Mouse (Mus musculus): ENCODE data around the gene Sirt7.

Gene Sirt7

GRCm38 (mm10) chr11:120651872-120652271 is 26.8 kb upstream of the Sirt7 start:
- CTCF ChIA-PET = interaction anchor here in 2 of 4 experiments (0.7 to 0.9 kb wide), 4 partner anchors 8 to 392 kb away, joined by 3 to 5 read pairs (median 4); partner anchors contain the start of gene Pycr1 (in 1 of the 2)

GRCm38 (mm10) chr11:120648001-120648476 is 23.0 kb upstream of the Sirt7 start, which contains the start of gene Myadml2:
Gene Myadml2, minus strand, starts transcription at chr11:120648158.
- ChIA-PET POLR2A (interaction anchor here (0.6 to 27.6 kb wide), 26 partner anchors 8 to 202 kb away, joined by 3 to 947 read pairs (median 4); partner anchors contain the start of genes Mafg (in 4 of the 4), Arl16 (in 1 of the 4), Ccdc137 (in 1 of the 4) and Notum (in 1 of the 4)), CTCF (interaction anchor here in 1 of 4 experiments (1.1 to 1.9 kb wide), 3 partner anchors 8 to 128 kb away, joined by 3 to 5 read pairs (median 3); no protein-coding TSS in a partner anchor)

More at GRCm38 (mm10) chr11:120651872-120652271, 26.8 kb upstream of the Sirt7 start:
- POLR2A ChIA-PET = interaction anchor here in 2 of 4 experiments (0.7 to 20.9 kb wide), 9 partner anchors 9 to 32 kb away, joined by 3 to 227 read pairs (median 3); partner anchors contain the start of genes Mafg (in 1 of the 2), Notum (in 1 of the 2) and Sirt7 (in 1 of the 2)

- POLR2A ChIA-PET = interaction anchor here in 3 of 4 experiments (0.5 to 27.6 kb wide), 33 partner anchors 9 to 333 kb away, joined by 3 to 947 read pairs (median 6); partner anchors contain the start of genes Mafg (in 3 of the 3), Arl16 (in 1 of the 3), Ccdc137 (in 1 of the 3) and Notum (in 1 of the 3)
- CTCF ChIA-PET = interaction anchor here in 2 of 4 experiments (1.1 to 1.9 kb wide), 5 partner anchors 9 to 129 kb away, joined by 3 to 5 read pairs (median 4); no protein-coding TSS in a partner anchor
Measured at GRCm38 (mm10) chr11:120647047-120647830, 22.2 kb upstream of the Sirt7 start.

GRCm38 (mm10) chr11:120643601-120643987 is 18.6 kb upstream of the Sirt7 start, which contains the start of gene Pycr1:
Gene Pycr1, minus strand, starts transcription at chr11:120643769.
- ChIA-PET CTCF (interaction anchor here (0.6 to 2.4 kb wide), 28 partner anchors 9 to 339 kb away, joined by 3 to 24 read pairs (median 4); partner anchors contain the start of genes Mafg (in 2 of the 4), Notum (in 2 of the 4) and Sirt7 (in 1 of the 4)), POLR2A (interaction anchor here (0.5 to 27.6 kb wide), 143 partner anchors 9 to 593 kb away, joined by 3 to 947 read pairs (median 4); partner anchors contain the start of genes Cenpx (in 4 of the 4), Lrrc45 (in 4 of the 4), Mafg (in 4 of the 4) and Notum (in 4 of the 4))

GRCm38 (mm10) chr11:120642939-120643600 is 18.0 kb upstream of the Sirt7 start:
- ChIA-PET POLR2A (interaction anchor here (0.5 to 27.6 kb wide), 125 partner anchors 8 to 594 kb away, joined by 3 to 947 read pairs (median 5); partner anchors contain the start of genes Cenpx (in 4 of the 4), Lrrc45 (in 4 of the 4), Mafg (in 4 of the 4) and Notum (in 4 of the 4)), CTCF (interaction anchor here (0.5 to 2.4 kb wide), 29 partner anchors 8 to 153 kb away, joined by 3 to 24 read pairs (median 4); partner anchors contain the start of genes Mafg (in 2 of the 4), Notum (in 2 of the 4), Cenpx (in 1 of the 4) and Lrrc45 (in 1 of the 4))

GRCm38 (mm10) chr11:120641869-120642268 is 16.8 kb upstream of the Sirt7 start:
- POLR2A ChIA-PET = interaction anchor here (0.5 to 27.6 kb wide), 22 partner anchors 8 to 260 kb away, joined by 3 to 947 read pairs (median 14); partner anchors contain the start of genes Mafg (in 3 of the 4), Sirt7 (in 2 of the 4), Cenpx (in 1 of the 4) and Lrrc45 (in 1 of the 4)
- CTCF ChIA-PET = interaction anchor here in 2 of 4 experiments (1.4 to 2.4 kb wide), 4 partner anchors 9 to 135 kb away, joined by 3 to 24 read pairs (median 6); partner anchors contain the start of genes Mafg (in 1 of the 2) and Notum (in 1 of the 2)

- ChIA-PET CTCF (no interaction called here), POLR2A (interaction anchor here in 3 of 4 experiments (0.8 to 27.6 kb wide), 12 partner anchors 8 to 159 kb away, joined by 3 to 947 read pairs (median 5); partner anchors contain the start of genes Mafg (in 3 of the 3), Cenpx (in 1 of the 3), Lrrc45 (in 1 of the 3) and Notum (in 1 of the 3))
Measured at GRCm38 (mm10) chr11:120641255-120641654, 16.2 kb upstream of the Sirt7 start.

- CTCF ChIA-PET = no interaction called here
Measured at GRCm38 (mm10) chr11:120634810-120635209, 9.8 kb upstream of the Sirt7 start.

GRCm38 (mm10) chr11:120633520-120634343 is 8.7 kb upstream of the Sirt7 start, which contains the start of gene Mafg:
Gene Mafg, minus strand, starts transcription at chr11:120633600.
- ChIA-PET POLR2A (interaction anchor here (0.5 to 28.4 kb wide), 87 partner anchors 3 to 512 kb away, joined by 3 to 947 read pairs (median 4); partner anchors contain the start of genes Myadml2 (in 4 of the 4), Pycr1 (in 4 of the 4), Sirt7 (in 4 of the 4) and Aspscr1 (in 3 of the 4)), CTCF (interaction anchor here (0.7 to 2.1 kb wide), 15 partner anchors 9 to 291 kb away, joined by 3 to 6 read pairs (median 4); partner anchors contain the start of genes Sirt7 (in 2 of the 4), Notum (in 1 of the 4) and Pycr1 (in 1 of the 4))

More at GRCm38 (mm10) chr11:120634810-120635209, 9.8 kb upstream of the Sirt7 start:
- POLR2A ChIA-PET = interaction anchor here (0.6 to 28.4 kb wide), 28 partner anchors 2 to 1429 kb away, joined by 3 to 947 read pairs (median 4); partner anchors contain the start of genes Pycr1 (in 4 of the 4), P4hb (in 3 of the 4), Myadml2 (in 2 of the 4) and Notum (in 2 of the 4)

- ChIA-PET POLR2A (interaction anchor here (0.5 to 28.4 kb wide), 126 partner anchors 4 to 513 kb away, joined by 3 to 947 read pairs (median 4); partner anchors contain the start of genes Myadml2 (in 4 of the 4), Pycr1 (in 4 of the 4), Sirt7 (in 4 of the 4) and Aspscr1 (in 3 of the 4)), CTCF (interaction anchor here (0.5 to 2.1 kb wide), 21 partner anchors 8 to 292 kb away, joined by 3 to 6 read pairs (median 4); partner anchors contain the start of genes Sirt7 (in 2 of the 4), Cenpx (in 1 of the 4), Lrrc45 (in 1 of the 4) and Notum (in 1 of the 4))
Measured at GRCm38 (mm10) chr11:120632559-120633519, 7.8 kb upstream of the Sirt7 start.

- ChIA-PET CTCF (interaction anchor here in 1 of 4 experiments (0.5 to 1.6 kb wide), 7 partner anchors 19 to 254 kb away, joined by 3 to 5 read pairs (median 5); partner anchors contain the start of genes Cenpx, Lrrc45 and Notum), POLR2A (interaction anchor here (0.5 to 28.4 kb wide), 101 partner anchors 4 to 514 kb away, joined by 3 to 947 read pairs (median 5); partner anchors contain the start of genes Pycr1 (in 4 of the 4), Myadml2 (in 3 of the 4), P4hb (in 3 of the 4) and Pcyt2 (in 3 of the 4))
Measured at GRCm38 (mm10) chr11:120631726-120632448, 6.8 kb upstream of the Sirt7 start.

GRCm38 (mm10) chr11:120630881-120631725 is 6.1 kb upstream of the Sirt7 start:
- CTCF ChIA-PET = interaction anchor here in 3 of 4 experiments (0.6 to 2.0 kb wide), 9 partner anchors 12 to 462 kb away, joined by 3 to 8 read pairs (median 4); partner anchors contain the start of gene Pycr1 (in 2 of the 3)
- POLR2A ChIA-PET = interaction anchor here (0.6 to 28.4 kb wide), 73 partner anchors 5 to 1164 kb away, joined by 3 to 947 read pairs (median 5); partner anchors contain the start of genes Pycr1 (in 4 of the 4), Myadml2 (in 3 of the 4), P4hb (in 3 of the 4) and Cenpx (in 2 of the 4)

Measured in embryonic stem cell, embryonic (primary cell).